Mouse (Mus musculus): ENCODE measurements around the gene Unc45b. TPM values are rescaled to one million over a fixed set of nuclear protein-coding genes. Genes with fewer than 3 reads are reported as not detected.
"Not testable (repeated sequence)": the region's sequence is repeated elsewhere in the genome, so short reads cannot be mapped to it uniquely, and the experiment has no call there.

Gene Unc45b
- polyA plus RNA-seq, 1 experiment from 2014 or later = 7.5 TPM

- DNase-seq (ENCODE audit: low spot score) (no peak), ATAC-seq (ENCODE audit: insufficient read depth, low FRiP score, low TSS enrichment) (no peak)
- no peaks in the 10 kb centered on the region for H3K9me3 ChIP-seq (ENCODE audit: control insufficient read depth, low read length)
- no peak overlapping the region for H3K27ac ChIP-seq (ENCODE audit: low read depth, low read length)
- H3K27me3 ChIP-seq (ENCODE audit: control insufficient read depth, insufficient read depth, low read length) = no peaks in the 10 kb centered on the region
- WGBS = 96% methylated on average over 5 of the region's 5 CpGs
- peaks cover 12% of the 10 kb centered on the region for H3K36me3 ChIP-seq (ENCODE audit: control insufficient read depth, insufficient read depth, low read length)
- no peak overlapping the region for H3K9ac ChIP-seq (ENCODE audit: low read length)
- peaks cover 3% of the 10 kb centered on the region; the same call in 1 of the 2 replicates for H3K4me1 ChIP-seq (ENCODE audit: control insufficient read depth, insufficient read depth, low read length)
- H3K4me3 ChIP-seq (ENCODE audit: low read depth, low read length) = no peak overlapping the region
- H3K4me2 ChIP-seq (ENCODE audit: low read depth) = no peak overlapping the region
These were observed 4.5 kb upstream of the Unc45b start for GRCm38 (mm10) chr11:82905816-82906215.

- WGBS = 2% methylated on average over 71 of the region's 73 CpGs
- ATAC-seq (ENCODE audit: insufficient read depth, low FRiP score, low TSS enrichment) (peak; percentile 60), DNase-seq (ENCODE audit: low spot score) (peak; percentile 92)
- H3K4me3 ChIP-seq (ENCODE audit: low read depth, low read length) = peak within 1 kb of the TSS; percentile 80
- H3K27ac ChIP-seq (ENCODE audit: low read depth, low read length) = no peak within 1 kb of the TSS
- peaks cover 3% of the 10 kb centered on the region; the same call in 1 of the 2 replicates for H3K4me1 ChIP-seq (ENCODE audit: control insufficient read depth, insufficient read depth, low read length)
- H3K9me3 ChIP-seq (ENCODE audit: control insufficient read depth, low read length) = no peaks in the 10 kb centered on the region
- no peaks in the 10 kb centered on the region for H3K27me3 ChIP-seq (ENCODE audit: control insufficient read depth, insufficient read depth, low read length)
- H3K36me3 ChIP-seq (ENCODE audit: control insufficient read depth, insufficient read depth, low read length) = peaks cover 6% of the 10 kb centered on the region
- peak within 1 kb of the TSS; percentile 83 for H3K9ac ChIP-seq (ENCODE audit: low read length)
- H3K4me2 ChIP-seq (ENCODE audit: low read depth) = peak within 1 kb of the TSS; percentile 79
These were observed 2.4 kb upstream of the Unc45b start, which contains the start of gene Nle1 for GRCm38 (mm10) chr11:82907651-82908607. Nle1 (minus strand) TSS chr11:82908411.

- H3K36me3 ChIP-seq (ENCODE audit: control insufficient read depth, insufficient read depth, low read length) = peaks cover 6% of the 10 kb centered on the region
- H3K27me3 ChIP-seq (ENCODE audit: control insufficient read depth, insufficient read depth, low read length) = no peaks in the 10 kb centered on the region
- WGBS = 87% methylated on average over 3 of the region's 10 CpGs
- ATAC-seq (ENCODE audit: insufficient read depth, low FRiP score, low TSS enrichment) (0 out of 2 replicates have a peak, but pooled peaks have one; percentile 4), DNase-seq (ENCODE audit: low spot score) (no peak)
- H3K9me3 ChIP-seq (ENCODE audit: control insufficient read depth, low read length) = no peaks in the 10 kb centered on the region
- peaks cover 3% of the 10 kb centered on the region; the same call in 1 of the 2 replicates for H3K4me1 ChIP-seq (ENCODE audit: control insufficient read depth, insufficient read depth, low read length)
- H3K4me2 ChIP-seq (ENCODE audit: low read depth) = peak overlapping the region; percentile 79; the same call in 1 of the 2 replicates
- no peak overlapping the region for H3K9ac ChIP-seq (ENCODE audit: low read length)
- no peak overlapping the region for H3K27ac ChIP-seq (ENCODE audit: low read depth, low read length)
- H3K4me3 ChIP-seq (ENCODE audit: low read depth, low read length) = no peak overlapping the region; the same call in 1 of the 2 replicates
These were observed 1.8 kb upstream of the Unc45b start for GRCm38 (mm10) chr11:82908608-82908989.

- no peak for ATAC-seq (ENCODE audit: insufficient read depth, low FRiP score, low TSS enrichment)
- H3K4me2 ChIP-seq (ENCODE audit: low read depth) = no peak overlapping the region
- DNase-seq (ENCODE audit: low spot score) = no peak
- no peaks in the 10 kb centered on the region for H3K27me3 ChIP-seq (ENCODE audit: control insufficient read depth, insufficient read depth, low read length)
- H3K36me3 ChIP-seq (ENCODE audit: control insufficient read depth, insufficient read depth, low read length) = peaks cover 2% of the 10 kb centered on the region; the same call in 1 of the 2 replicates
- no peaks in the 10 kb centered on the region for H3K9me3 ChIP-seq (ENCODE audit: control insufficient read depth, low read length)
- 79% methylated on average over 11 of the region's 11 CpGs for WGBS
- no peak overlapping the region for H3K4me3 ChIP-seq (ENCODE audit: low read depth, low read length)
- no peak overlapping the region for H3K9ac ChIP-seq (ENCODE audit: low read length)
- peaks cover 3% of the 10 kb centered on the region; the same call in 1 of the 2 replicates for H3K4me1 ChIP-seq (ENCODE audit: control insufficient read depth, insufficient read depth, low read length)
- H3K27ac ChIP-seq (ENCODE audit: low read depth, low read length) = no peak overlapping the region
These were observed 484 bp downstream of the Unc45b start for GRCm38 (mm10) chr11:82910679-82911389.

- ATAC-seq (ENCODE audit: insufficient read depth, low FRiP score, low TSS enrichment) = no peak
- Histone ChIP-seq H3K27ac (ENCODE audit: low read depth, low read length) (no peak overlapping the region), H3K9ac (ENCODE audit: low read length) (no peak overlapping the region), H3K4me2 (ENCODE audit: low read depth) (peak overlapping the region; percentile 42), H3K36me3 (ENCODE audit: control insufficient read depth, insufficient read depth, low read length) (no peaks in the 10 kb centered on the region), H3K4me1 (ENCODE audit: control insufficient read depth, insufficient read depth, low read length) (no peaks in the 10 kb centered on the region), H3K4me3 (ENCODE audit: low read depth, low read length) (no peak overlapping the region), H3K27me3 (ENCODE audit: control insufficient read depth, insufficient read depth, low read length) (no peaks in the 10 kb centered on the region), H3K9me3 (ENCODE audit: control insufficient read depth, low read length) (no peaks in the 10 kb centered on the region)
- WGBS = 12% methylated on average over 16 of the region's 16 CpGs
- peak; percentile 82 for DNase-seq (ENCODE audit: low spot score)
These were observed 4.5 kb downstream of the Unc45b start for GRCm38 (mm10) chr11:82914711-82915352.

GRCm38 (mm10) chr11:82920768-82921167 lies 10.4 kb downstream of the Unc45b start:
- Histone ChIP-seq H3K36me3 (ENCODE audit: control insufficient read depth, insufficient read depth, low read length) (no peaks in the 10 kb centered on the region), H3K4me1 (ENCODE audit: control insufficient read depth, insufficient read depth, low read length) (no peaks in the 10 kb centered on the region), H3K27ac (ENCODE audit: low read depth, low read length) (no peak overlapping the region), H3K9me3 (ENCODE audit: control insufficient read depth, low read length) (no peaks in the 10 kb centered on the region), H3K4me2 (ENCODE audit: low read depth) (no peak overlapping the region), H3K9ac (ENCODE audit: low read length) (no peak overlapping the region), H3K4me3 (ENCODE audit: low read depth, low read length) (no peak overlapping the region), H3K27me3 (ENCODE audit: control insufficient read depth, insufficient read depth, low read length) (no peaks in the 10 kb centered on the region)
- WGBS = 59% methylated on average over 10 of the region's 10 CpGs
- ATAC-seq (ENCODE audit: insufficient read depth, low FRiP score, low TSS enrichment) = no peak
- no peak for DNase-seq (ENCODE audit: low spot score)

- H3K9ac ChIP-seq (ENCODE audit: low read length) = no peak overlapping the region
- H3K4me3 ChIP-seq (ENCODE audit: low read depth, low read length) = no peak overlapping the region
- DNase-seq (ENCODE audit: low spot score) (no peak), ATAC-seq (ENCODE audit: insufficient read depth, low FRiP score, low TSS enrichment) (no peak)
- no peaks in the 10 kb centered on the region for H3K4me1 ChIP-seq (ENCODE audit: control insufficient read depth, insufficient read depth, low read length)
- H3K4me2 ChIP-seq (ENCODE audit: low read depth) = no peak overlapping the region
- 70% methylated on average over 4 of the region's 4 CpGs for WGBS
- H3K36me3 ChIP-seq (ENCODE audit: control insufficient read depth, insufficient read depth, low read length) = no peaks in the 10 kb centered on the region
- no peaks in the 10 kb centered on the region for H3K9me3 ChIP-seq (ENCODE audit: control insufficient read depth, low read length)
- no peaks in the 10 kb centered on the region for H3K27me3 ChIP-seq (ENCODE audit: control insufficient read depth, insufficient read depth, low read length)
- H3K27ac ChIP-seq (ENCODE audit: low read depth, low read length) = no peak overlapping the region
These were observed 11.3 kb downstream of the Unc45b start for GRCm38 (mm10) chr11:82921691-82922090.

- not testable (repeated sequence) for H3K9ac ChIP-seq (ENCODE audit: low read length); ATAC-seq (ENCODE audit: insufficient read depth, low FRiP score, low TSS enrichment); H3K27ac ChIP-seq (ENCODE audit: low read depth, low read length); H3K9me3 ChIP-seq (ENCODE audit: control insufficient read depth, low read length); H3K27me3 ChIP-seq (ENCODE audit: control insufficient read depth, insufficient read depth, low read length); H3K36me3 ChIP-seq (ENCODE audit: control insufficient read depth, insufficient read depth, low read length); DNase-seq (ENCODE audit: low spot score); H3K4me2 ChIP-seq (ENCODE audit: low read depth); H3K4me1 ChIP-seq (ENCODE audit: control insufficient read depth, insufficient read depth, low read length); H3K4me3 ChIP-seq (ENCODE audit: low read depth, low read length)
- 87% methylated on average over 6 of the region's 6 CpGs for WGBS
These were observed 13.6 kb downstream of the Unc45b start for GRCm38 (mm10) chr11:82923910-82924309.

All from neural tube, embryonic 11.5 days (tissue).